Mouse (Mus musculus) MEL (cell line): ENCODE data around the gene G6pc. TPM values are rescaled to one million over a fixed set of nuclear protein-coding genes. Genes with fewer than 3 reads are reported as not detected.

Experiments
- DNase-seq: peaks from one replicate; pipeline ENCODE4 v3.0.0; 2011; ENCODE audit warnings: low read depth, low spot score
- H3K27ac ChIP-seq: 2 replicates; pipeline ENCODE4 v1.5.1; 2012; ENCODE audit warnings: low read depth, mild to moderate bottlenecking, control low read depth, low read length, moderate library complexity; ENCODE audit not compliant: control insufficient read depth
- H3K27me3 ChIP-seq, 2 experiments: fragments of 150-350 bp in 1 of 2; sonication (generic) in 1 of 2; 2 replicates each; pipeline ENCODE4 v1.6.1; 2012; ENCODE audit warnings: low read length in 2 of 2, mild to moderate bottlenecking in 2 of 2, improper control_type of control experiment in 1 of 2, moderate library complexity in 1 of 2; ENCODE audit not compliant: insufficient read depth in 2 of 2, control insufficient read depth in 1 of 2
- H3K36me3 ChIP-seq, 2 experiments: 2 replicates each; pipeline ENCODE4 v1.6.1; 2012 to 2014; ENCODE audit warnings: low read length in 2 of 2, improper control_type of control experiment in 1 of 2, inconsistent platforms in 1 of 2, mild to moderate bottlenecking in 1 of 2; ENCODE audit not compliant: insufficient read depth in 2 of 2, control insufficient read depth in 1 of 2
- H3K4me1 ChIP-seq, 2 experiments: fragments of 150-350 bp in 1 of 2; sonication (generic) in 1 of 2; 2 replicates each; pipeline ENCODE4 v1.6.1; 2012; ENCODE audit warnings: low read length in 2 of 2, improper control_type of control experiment in 1 of 2, mild to moderate bottlenecking in 1 of 2; ENCODE audit not compliant: insufficient read depth in 2 of 2, control insufficient read depth in 1 of 2
- H3K4me3 ChIP-seq, 2 experiments: fragments of 150-350 bp in 1 of 2; sonication (generic) in 1 of 2; 2 replicates each; pipeline ENCODE4 v1.5.1; 2012; ENCODE audit warnings: low read depth in 2 of 2, low read length in 2 of 2, mild to moderate bottlenecking in 2 of 2, moderate library complexity in 2 of 2, control low read depth in 1 of 2, improper control_type of control experiment in 1 of 2; ENCODE audit not compliant: control insufficient read depth in 1 of 2, insufficient read depth in 1 of 2
- H3K79me2 ChIP-seq: 2 replicates; pipeline ENCODE4 v1.6.1; 2012; ENCODE audit warnings: mild to moderate bottlenecking, low read length, moderate library complexity; ENCODE audit not compliant: control insufficient read depth, poor library complexity, insufficient read depth
- H3K9ac ChIP-seq: 2 replicates; pipeline ENCODE4 v1.6.1; 2012; ENCODE audit warnings: low read depth, mild to moderate bottlenecking, control low read depth, low read length, moderate library complexity; ENCODE audit not compliant: control insufficient read depth, poor library complexity, severe bottlenecking
- H3K9me3 ChIP-seq: fragments of 150-350 bp; sonication (generic); replicated peaks from 2 replicates; pipeline ENCODE4 v1.6.1; 2012; ENCODE audit warnings: mild to moderate bottlenecking, low read length, improper control_type of control experiment, moderate library complexity; ENCODE audit not compliant: insufficient read depth
- BHLHE40 ChIP-seq: IDR thresholded peaks from 2 replicates; pipeline ENCODE4 v1.6.1; 2012; ENCODE audit warnings: low read depth, mild to moderate bottlenecking, inconsistent platforms, low read length, improper control_type of control experiment, borderline replicate concordance
- CHD2 ChIP-seq: IDR thresholded peaks from 2 replicates; pipeline ENCODE4 v1.6.1; 2011; ENCODE audit warnings: low read length, improper control_type of control experiment
- ETS1 ChIP-seq: IDR thresholded peaks from 2 replicates; pipeline ENCODE4 v1.6.1; 2012; ENCODE audit warnings: low read depth, mild to moderate bottlenecking, inconsistent platforms, low read length, improper control_type of control experiment, moderate library complexity
- GABPA ChIP-seq: IDR thresholded peaks from 2 replicates; pipeline ENCODE4 v1.6.1; 2012; ENCODE audit warnings: low read depth, mild to moderate bottlenecking, inconsistent platforms, low read length, improper control_type of control experiment, moderate library complexity
- HCFC1 ChIP-seq: IDR thresholded peaks from 2 replicates; pipeline ENCODE4 v1.6.1; 2012; ENCODE audit warnings: low read depth, mild to moderate bottlenecking, inconsistent platforms, low read length, improper control_type of control experiment, moderate library complexity
- KAT2A ChIP-seq: conservative IDR thresholded peaks from 2 replicates; pipeline ENCODE4 v1.6.1; 2012; ENCODE audit warnings: low read depth, low read length, improper control_type of control experiment, inconsistent platforms
- MAX ChIP-seq: IDR thresholded peaks from 2 replicates; pipeline ENCODE4 v1.6.1; 2011; ENCODE audit warnings: low read length, improper control_type of control experiment
- MAZ ChIP-seq: IDR thresholded peaks from 2 replicates; pipeline ENCODE4 v1.6.1; 2012; ENCODE audit warnings: low read depth, mild to moderate bottlenecking, inconsistent platforms, low read length, improper control_type of control experiment
- MYB ChIP-seq: IDR thresholded peaks from 2 replicates; pipeline ENCODE4 v1.6.1; 2011; ENCODE audit warnings: mild to moderate bottlenecking, low read depth, low read length, improper control_type of control experiment
- NELFE ChIP-seq: IDR thresholded peaks from 2 replicates; pipeline ENCODE4 v1.6.1; 2011; ENCODE audit warnings: low read depth, low read length, improper control_type of control experiment
- NRF1 ChIP-seq: IDR thresholded peaks from 2 replicates; pipeline ENCODE4 v1.6.1; 2014; ENCODE audit warnings: low read depth, mild to moderate bottlenecking, inconsistent platforms, low read length, improper control_type of control experiment, moderate library complexity; ENCODE audit not compliant: poor library complexity, insufficient read depth, severe bottlenecking
- POLR2A ChIP-seq, 2 experiments: IDR thresholded peaks; 2 replicates each; pipeline ENCODE4 v1.6.1; 2011 to 2012; ENCODE audit warnings: low read length in 2 of 2, mild to moderate bottlenecking in 2 of 2, control low read depth in 1 of 2, improper control_type of control experiment in 1 of 2, low read depth in 1 of 2, moderate library complexity in 1 of 2; ENCODE audit not compliant: control insufficient read depth in 1 of 2, insufficient read depth in 1 of 2, poor library complexity in 1 of 2
- POLR2AphosphoS5 ChIP-seq: IDR thresholded peaks from 2 replicates; pipeline ENCODE4 v1.6.1; 2012; ENCODE audit warnings: low read depth, borderline replicate concordance, mild to moderate bottlenecking, inconsistent platforms, low read length, moderate library complexity, mixed read lengths
- RAD21 ChIP-seq: IDR thresholded peaks from 2 replicates; pipeline ENCODE4 v1.6.1; 2011; ENCODE audit warnings: mild to moderate bottlenecking, low read depth, low read length, improper control_type of control experiment
- SIN3A ChIP-seq: IDR thresholded peaks from 2 replicates; pipeline ENCODE4 v1.6.1; 2012; ENCODE audit warnings: low read length, improper control_type of control experiment, inconsistent platforms
- TBP ChIP-seq: IDR thresholded peaks from 2 replicates; pipeline ENCODE4 v1.8.0; 2011; ENCODE audit warnings: low read depth, low read length, improper control_type of control experiment
- USF1 ChIP-seq: IDR thresholded peaks from 2 replicates; pipeline ENCODE4 v1.6.1; 2014; ENCODE audit warnings: low read depth, mild to moderate bottlenecking, inconsistent platforms, low read length, improper control_type of control experiment, moderate library complexity
- USF2 ChIP-seq, 2 experiments: IDR thresholded peaks; 2 replicates each; pipeline ENCODE4 v1.6.1; 2011 to 2012; ENCODE audit warnings: improper control_type of control experiment in 2 of 2, low read length in 2 of 2, borderline replicate concordance in 1 of 2, inconsistent platforms in 1 of 2, low read depth in 1 of 2, mild to moderate bottlenecking in 1 of 2; ENCODE audit not compliant: insufficient read depth in 1 of 2
- ZMIZ1 ChIP-seq: IDR thresholded peaks from 2 replicates; pipeline ENCODE4 v1.6.1; 2012; ENCODE audit warnings: low read depth, mild to moderate bottlenecking, inconsistent platforms, low read length, improper control_type of control experiment, moderate library complexity
- polyA plus RNA-seq, 2 experiments: library from polyadenylated mRNA; stranded (reverse) in 1 of 2; unstranded in 1 of 2; fragments of >175 nt in 1 of 2; fragments of >200 nt in 1 of 2; gene quantifications; 2 replicates each; pipeline versions ENCODE4 v1.2.1 to v1.2.4; 2012; ENCODE audit warnings: low replicate concordance in 2 of 2, low read depth in 1 of 2; ENCODE audit not compliant: insufficient read length in 2 of 2, insufficient read depth in 1 of 2, missing spikeins in 1 of 2
- total RNA-seq: library from RNA; depleted of rRNA; stranded (reverse); fragments of 300-350 nt; gene quantifications from 2 replicates; pipeline ENCODE4 v1.2.3, GENCODE M21; 2012

G6pc gene
- total and polyA plus RNA-seq, 3 experiments, result not detected

- TF ChIP-seq USF2 (IDR thresholded peaks at IDR 0.05; ENCODE audit: borderline replicate concordance in 1 of 2, insufficient read depth in 1 of 2, low read depth in 1 of 2, low read length in 2 of 2), result peak in 1 of 2 experiments; percentile 37; a peak in 1 of 4 replicates
- TF ChIP-seq, all 39 proteins: peak for 11
Observed at GRCm38 (mm10) chr11:101420148-101420547, 52.8 kb downstream of the G6pc start (continued).

- Histone ChIP-seq H3K9me3 (no peaks in the 10 kb centered on the region), H3K9ac (peak within 1 kb of the TSS; percentile 85), H3K27me3 (no peaks in the 10 kb centered on the region), H3K4me3 (peak within 1 kb of the TSS; percentile 85 to 91), H3K36me3 (peaks cover 0 to 20% of the 10 kb centered on the region in 2 experiments; a peak in 3 of 4 replicates), H3K79me2 (peaks cover 20% of the 10 kb centered on the region), H3K4me1 (peaks cover 11 to 25% of the 10 kb centered on the region in 2 experiments), H3K27ac (peak within 1 kb of the TSS; percentile 59)
- peak; percentile 59 for DNase-seq
- TF ChIP-seq ETS1, result no peak
- peak; percentile 43; the same call in 1 of the 2 replicates for TF ChIP-seq TBP
- no peak; a peak in 1 of 4 replicates for TF ChIP-seq POLR2A (IDR thresholded peaks at IDR 0.05; ENCODE audit: control insufficient read depth in 1 of 2, insufficient read depth in 1 of 2, low read depth in 1 of 2, low read length in 2 of 2, poor library complexity in 1 of 2)
- TF ChIP-seq SIN3A, result no peak
- no peak for TF ChIP-seq RAD21
- no peak for TF ChIP-seq BHLHE40
- TF ChIP-seq MAZ, result no peak
- TF ChIP-seq USF1, result no peak
- TF ChIP-seq KAT2A, result no peak
- 0 out of 2 replicates have a peak, but pooled peaks have one; percentile 22 for TF ChIP-seq HCFC1
- TF ChIP-seq NRF1, result no peak
- no peak for TF ChIP-seq USF2 (IDR thresholded peaks at IDR 0.05; ENCODE audit: borderline replicate concordance in 1 of 2, insufficient read depth in 1 of 2, low read depth in 1 of 2, low read length in 2 of 2)
- no peak for TF ChIP-seq MAX
- TF ChIP-seq MYB, result no peak
- no peak for TF ChIP-seq POLR2AphosphoS5
- no peak for TF ChIP-seq GABPA
- TF ChIP-seq ZMIZ1, result peak; percentile 85
- TF ChIP-seq CHD2, result no peak
- no peak for TF ChIP-seq NELFE
Observed at GRCm38 (mm10) chr11:101424105-101424851, 56.9 kb downstream of the G6pc start, which contains the start of gene Gm27029. Gene Gm27029 (minus strand): TSS chr11:101424796.
